Mouse (Mus musculus) liver, embryonic 14.5 days (tissue): Measurements from ENCODE around the gene Phb2. TPM values are rescaled to one million over a fixed set of nuclear protein-coding genes. Genes with fewer than 3 reads are reported as not detected.

ENCODE experiments used
- ATAC-seq: fragments of 200-750 bp; cut with Nextera tagmentation; 2 replicates; pipeline ENCODE4 v1.8.0; 2017; ENCODE audit warnings: moderate number of reproducible peaks, mild to moderate bottlenecking, moderate library complexity; ENCODE audit not compliant: insufficient read depth
- DNase-seq, 3 experiments: peaks; one replicate each; pipeline ENCODE4 v3.0.0-alpha.2; 2012 to 2013; ENCODE audit warnings: low read depth in 3 of 3, low spot score in 3 of 3
- H3K27ac ChIP-seq: fragments of 300-500 bp; sonication (generic); 2 replicates; pipeline ENCODE4 v1.5.1; 2014; ENCODE audit warnings: moderate library complexity, mild to moderate bottlenecking, control low read depth, inconsistent platforms
- H3K27me3 ChIP-seq: fragments of 300-500 bp; sonication (generic); 2 replicates; pipeline ENCODE4 v1.6.1; 2014; ENCODE audit warnings: mild to moderate bottlenecking, low read length, moderate library complexity; ENCODE audit not compliant: control insufficient read depth, insufficient read depth
- H3K36me3 ChIP-seq: fragments of 300-500 bp; sonication (generic); replicated peaks from 2 replicates; pipeline ENCODE4 v1.6.1; 2014; ENCODE audit warnings: low read depth; ENCODE audit not compliant: control insufficient read depth, insufficient read depth
- H3K4me1 ChIP-seq, 2 experiments: fragments of 200-500 bp in 1 of 2; fragments of 300-500 bp in 1 of 2; sonication (generic) in 1 of 2; replicated peaks; 2 replicates each; pipeline ENCODE4 v1.6.1; 2012 to 2014; ENCODE audit warnings: antibody characterized with exemption in 1 of 2, inconsistent platforms in 1 of 2, low read length in 1 of 2; ENCODE audit not compliant: control insufficient read depth in 2 of 2, insufficient read depth in 2 of 2
- H3K4me2 ChIP-seq: fragments of 300-500 bp; sonication (generic); 2 replicates; pipeline ENCODE4 v1.6.1; 2014; ENCODE audit warnings: low read depth, mild to moderate bottlenecking, control low read depth, moderate library complexity
- H3K4me3 ChIP-seq, 2 experiments: fragments of 200-500 bp in 1 of 2; fragments of 300-500 bp in 1 of 2; sonication (generic) in 1 of 2; 2 replicates each; pipeline ENCODE4 v1.5.1; 2012 to 2014; ENCODE audit warnings: low read depth in 2 of 2, low read length in 2 of 2, mild to moderate bottlenecking in 2 of 2, control low read depth in 1 of 2, inconsistent platforms in 1 of 2, moderate library complexity in 1 of 2; ENCODE audit not compliant: insufficient read depth in 1 of 2
- H3K9ac ChIP-seq: fragments of 300-500 bp; sonication (generic); replicated peaks from 2 replicates; pipeline ENCODE4 v1.6.1; 2014; ENCODE audit warnings: mild to moderate bottlenecking, control low read depth, moderate library complexity
- H3K9me3 ChIP-seq: fragments of 300-500 bp; sonication (generic); 2 replicates; pipeline ENCODE4 v1.6.1; 2016; ENCODE audit warnings: low read length, mixed read lengths; ENCODE audit not compliant: control insufficient read depth
- CTCF ChIP-seq: IDR thresholded peaks from 2 replicates; pipeline ENCODE4 v1.5.1; 2016; ENCODE audit warnings: antibody characterized with exemption, low read depth, control low read depth
- EP300 ChIP-seq: IDR thresholded peaks from 2 replicates; pipeline ENCODE4 v1.6.1; 2016; ENCODE audit warnings: antibody characterized with exemption, low read depth
- WGBS: fragments of 180-500 bp; shearing (Covaris S2); extraction: QIAGEN DNeasy Blood & Tissue Kit; methylation state at CpG from one replicate; pipeline ENCODE4 v1.1.7; 2014; ENCODE audit not compliant: insufficient replicate concordance; 5-methylcytosine and 5-hydroxymethylcytosine counted together
- polyA plus RNA-seq, 2 experiments: library from polyadenylated mRNA; depleted of rRNA in 1 of 2; stranded (reverse) in 1 of 2; unstranded in 1 of 2; fragments of >200 nt; fragmentation: Nextera tagmentation in 1 of 2; extraction: Ambion mirVana in 1 of 2; gene quantifications; 2 replicates each; pipeline versions ENCODE4 v1.2.1 to v1.2.3; 2012 to 2014

Gene Phb2
- polyA plus RNA-seq, 2 experiments, result 124 to 210 TPM

DNA sequence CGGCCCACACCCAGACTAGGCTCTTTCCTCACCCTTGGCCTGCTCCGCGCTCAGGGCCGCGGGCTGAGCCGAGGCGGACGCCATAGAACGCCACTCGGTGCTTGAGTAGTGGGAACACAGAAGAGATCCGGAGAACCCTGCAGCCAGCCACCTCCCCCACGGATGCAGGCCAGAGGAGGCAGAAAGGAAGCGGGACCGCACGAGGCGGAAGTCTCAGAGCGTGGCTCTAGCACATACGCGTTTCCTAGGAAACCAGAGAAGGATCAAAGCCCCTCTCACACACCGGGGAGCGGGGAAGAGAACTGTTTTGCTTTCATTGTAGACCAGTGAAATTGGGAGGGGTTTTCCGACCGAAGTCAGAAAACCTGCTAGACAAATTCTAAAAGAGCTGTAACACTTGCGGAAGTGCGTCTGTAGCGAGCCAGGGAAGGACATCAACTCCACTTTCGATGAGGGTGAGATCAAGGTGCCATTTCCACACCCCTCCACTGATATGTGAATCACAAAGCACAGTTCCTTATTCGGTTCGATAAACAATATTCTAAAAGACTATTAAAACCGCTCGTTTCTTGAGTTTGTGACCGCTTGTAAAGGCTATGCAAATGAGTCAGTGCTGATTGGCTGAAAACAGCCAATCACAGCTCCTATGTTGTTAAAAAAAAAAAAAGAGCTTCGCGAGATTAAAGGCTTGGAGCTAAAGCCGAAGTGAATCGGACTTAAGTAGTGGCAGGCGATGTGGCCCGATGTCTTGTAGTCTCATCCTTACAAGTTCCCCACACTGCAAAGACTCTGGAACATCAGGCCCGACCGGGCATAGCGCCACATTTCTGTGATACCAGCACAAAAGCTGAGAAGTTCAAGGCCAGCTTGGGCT lies 29.0 kb downstream of the Phb2 start, which contains the start of gene Grcc10:
Gene Grcc10 (minus strand): TSS at position 487 of the 874 bp plus-strand sequence.
- WGBS, result under 1% methylated on average over 41 of the region's 41 CpGs
- Histone ChIP-seq H3K9ac (peak within 1 kb of the TSS; percentile 76), H3K36me3 (no peaks in the 10 kb centered on the region), H3K4me3 (peak within 1 kb of the TSS; percentile 62 to 71), H3K27me3 (no peaks in the 10 kb centered on the region), H3K4me1 (peaks cover 14 to 22% of the 10 kb centered on the region in 2 experiments), H3K9me3 (no peaks in the 10 kb centered on the region), H3K27ac (peak within 1 kb of the TSS; percentile 91), H3K4me2 (peak within 1 kb of the TSS; percentile 92)
- TF ChIP-seq CTCF (no peak), EP300 (peak; percentile 67)
- peak; percentile 87 to 90 (median 90) for DNase-seq
- ATAC-seq, result peak; percentile 80

DNA sequence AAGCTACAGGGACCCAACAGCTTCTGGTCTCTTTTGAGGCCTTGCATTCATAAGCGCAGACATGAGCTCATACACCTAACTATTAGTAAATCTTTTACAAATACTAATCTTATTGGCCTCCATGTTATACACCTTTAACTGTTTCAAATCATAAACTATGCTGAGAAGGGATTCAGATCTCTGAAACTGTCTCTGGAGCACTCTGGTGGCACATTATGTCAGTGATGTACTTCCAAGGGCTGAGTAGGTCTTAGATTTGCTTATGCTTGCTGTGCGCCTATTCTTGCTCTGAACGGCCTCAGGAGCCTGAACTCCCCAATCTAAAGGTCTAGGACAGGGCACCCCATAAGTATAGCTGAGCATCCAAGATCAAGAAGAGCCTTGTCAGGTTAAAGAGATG lies 29.7 kb downstream of the Phb2 start:
- Histone ChIP-seq H3K9ac (peak overlapping the region; percentile 76), H3K4me1 (peaks cover 14 to 27% of the 10 kb centered on the region in 2 experiments), H3K4me2 (peak overlapping the region; percentile 92), H3K9me3 (no peaks in the 10 kb centered on the region), H3K27me3 (no peaks in the 10 kb centered on the region), H3K36me3 (no peaks in the 10 kb centered on the region), H3K27ac (peak overlapping the region; percentile 91), H3K4me3 (peak overlapping the region; percentile 62 to 67; a peak in 3 of 4 replicates)
- ATAC-seq, result no peak
- WGBS, result 79% methylated on average over 3 of the region's 3 CpGs
- DNase-seq, result no peak
- no peak for TF ChIP-seq CTCF
- TF ChIP-seq EP300, result no peak

DNA sequence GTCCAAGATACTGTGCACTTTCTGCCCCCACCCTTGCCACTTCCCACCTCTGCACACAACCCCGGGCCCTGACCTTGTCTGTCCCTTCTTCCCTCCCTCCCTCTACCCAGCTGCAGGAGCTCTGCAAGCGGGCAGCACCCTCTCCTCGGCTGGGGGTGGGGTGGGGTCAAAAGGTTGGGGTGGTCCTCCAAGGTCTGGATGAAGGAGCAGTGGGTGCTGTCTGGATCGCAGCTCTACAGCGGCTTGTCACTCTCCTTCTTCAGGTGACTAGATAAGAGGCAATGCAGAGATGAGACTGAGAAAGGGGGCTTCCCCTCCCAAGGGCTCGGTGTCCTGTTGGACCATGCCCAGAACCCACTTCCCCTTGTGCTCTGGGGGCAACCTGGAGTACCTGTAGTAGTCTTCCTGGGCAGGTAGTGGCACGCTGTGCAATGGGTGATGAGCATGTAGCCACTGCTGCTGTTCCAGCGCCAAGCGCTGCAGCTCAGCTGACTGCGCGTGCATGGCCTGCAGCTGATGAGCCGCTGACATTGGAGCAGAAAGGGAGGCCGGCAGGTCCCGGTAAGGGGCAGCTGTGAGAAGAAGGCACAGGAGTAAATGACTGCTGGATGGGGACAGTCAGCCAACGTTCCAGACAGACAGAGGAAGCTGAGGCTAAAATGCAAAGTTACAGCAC lies 30.8 kb downstream of the Phb2 start:
- Histone ChIP-seq H3K4me2 (no peak overlapping the region), H3K9ac (no peak overlapping the region), H3K27ac (no peak overlapping the region), H3K27me3 (no peaks in the 10 kb centered on the region), H3K4me3 (no peak overlapping the region), H3K36me3 (no peaks in the 10 kb centered on the region), H3K9me3 (no peaks in the 10 kb centered on the region), H3K4me1 (peaks cover 14 to 26% of the 10 kb centered on the region in 2 experiments)
- no peak for DNase-seq
- ATAC-seq, result no peak
- TF ChIP-seq CTCF (no peak), EP300 (no peak)
- WGBS, result 84% methylated on average over 15 of the region's 15 CpGs

DNA sequence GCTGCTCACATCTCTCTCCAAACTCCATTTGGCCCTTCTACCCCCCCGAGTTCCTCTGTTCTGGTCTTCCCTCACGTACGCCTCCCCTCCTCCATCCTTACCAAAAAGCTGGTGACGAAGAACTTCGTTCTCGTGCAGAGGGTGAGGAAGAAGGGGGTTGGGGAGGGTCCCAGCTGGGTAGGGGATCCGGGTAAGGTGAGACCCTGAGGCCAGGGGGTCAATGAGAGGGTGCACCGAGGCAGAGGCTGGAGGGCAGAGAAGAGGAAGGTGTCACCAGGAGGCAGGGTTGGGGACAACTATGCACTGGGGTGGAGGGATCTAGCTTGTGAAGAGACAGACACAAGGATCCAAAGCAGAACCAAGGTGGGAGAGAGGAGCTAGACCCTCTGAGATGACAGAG lies 31.5 kb downstream of the Phb2 start:
- DNase-seq, result no peak
- H3K27me3 ChIP-seq, result no peaks in the 10 kb centered on the region
- no peak overlapping the region for H3K4me2 ChIP-seq
- no peak overlapping the region for H3K9ac ChIP-seq
- peaks cover 14 to 24% of the 10 kb centered on the region in 2 experiments for H3K4me1 ChIP-seq
- H3K27ac ChIP-seq, result no peak overlapping the region
- H3K4me3 ChIP-seq, result no peak overlapping the region
- no peaks in the 10 kb centered on the region for H3K9me3 ChIP-seq
- 72% methylated on average over 8 of the region's 8 CpGs for WGBS
- no peak for TF ChIP-seq EP300
- no peak for TF ChIP-seq CTCF
- H3K36me3 ChIP-seq, result no peaks in the 10 kb centered on the region
- ATAC-seq, result no peak
